Mouse (Mus musculus) midbrain, embryonic 13.5 days (tissue): Measurements from ENCODE around the gene F2rl1. TPM values are rescaled to one million over a fixed set of nuclear protein-coding genes. Genes with fewer than 3 reads are reported as not detected.
"Not testable (repeated sequence)": the region's sequence is repeated elsewhere in the genome, so short reads cannot be mapped to it uniquely, and the experiment has no call there.

Experiments used
- ATAC-seq: fragments of 200-750 bp; cut with Nextera tagmentation; 2 replicates; pipeline ENCODE4 v1.8.0; 2017; ENCODE audit warnings: mild to moderate bottlenecking, moderate TSS enrichment, moderate library complexity
- H3K27ac ChIP-seq: fragments of 300-500 bp; sonication (generic); 2 replicates; pipeline ENCODE4 v1.5.1; 2015; ENCODE audit warnings: inconsistent platforms, mild to moderate bottlenecking, moderate library complexity
- H3K27me3 ChIP-seq: fragments of 300-500 bp; sonication (generic); 2 replicates; pipeline ENCODE4 v1.6.1; 2015; ENCODE audit warnings: mild to moderate bottlenecking, inconsistent platforms
- H3K36me3 ChIP-seq: fragments of 300-500 bp; sonication (generic); 2 replicates; pipeline ENCODE4 v1.6.1; 2015; ENCODE audit warnings: mild to moderate bottlenecking, inconsistent platforms
- H3K4me1 ChIP-seq: fragments of 300-500 bp; sonication (generic); replicated peaks from 2 replicates; pipeline ENCODE4 v1.6.1; 2015; ENCODE audit warnings: inconsistent platforms
- H3K4me2 ChIP-seq: fragments of 300-500 bp; sonication (generic); replicated peaks from 2 replicates; pipeline ENCODE4 v1.6.1; 2015; ENCODE audit warnings: moderate library complexity, mild to moderate bottlenecking, inconsistent platforms
- H3K4me3 ChIP-seq: fragments of 300-500 bp; sonication (generic); replicated peaks from 2 replicates; pipeline ENCODE4 v1.5.1; 2015; ENCODE audit warnings: mild to moderate bottlenecking, inconsistent platforms
- H3K9ac ChIP-seq: fragments of 300-500 bp; sonication (generic); replicated peaks from 2 replicates; pipeline ENCODE4 v1.6.1; 2015; ENCODE audit warnings: mild to moderate bottlenecking, inconsistent platforms
- H3K9me3 ChIP-seq: fragments of 300-500 bp; sonication (generic); 2 replicates; pipeline ENCODE4 v1.6.1; 2016; ENCODE audit warnings: mild to moderate bottlenecking, inconsistent platforms
- WGBS: fragments of 180-500 bp; shearing (Covaris S2); methylation state at CpG from one replicate; pipeline ENCODE4 v1.1.7; 2015; 5-methylcytosine and 5-hydroxymethylcytosine counted together
- polyA plus RNA-seq: library from polyadenylated mRNA; unstranded; fragments of >200 nt; fragmentation: Nextera tagmentation; extraction: Ambion mirVana; gene quantifications from 2 replicates; pipeline ENCODE4 v1.2.1, GENCODE M21; 2015

Gene F2rl1
- polyA plus RNA-seq, 1 experiment from 2014 or later = 0.20 TPM

- WGBS = 5% methylated on average over 6 of the region's 6 CpGs
- ATAC-seq = 0 out of 2 replicates have a peak, but pooled peaks have one; percentile 35
- H3K9ac ChIP-seq = no peak overlapping the region
- H3K36me3 ChIP-seq = no peaks in the 10 kb centered on the region
- H3K4me3 ChIP-seq = no peak overlapping the region; the same call in 1 of the 2 replicates
- H3K27ac ChIP-seq = no peak overlapping the region
- H3K4me1 ChIP-seq = peaks cover 38% of the 10 kb centered on the region
- no peaks in the 10 kb centered on the region for H3K27me3 ChIP-seq
- peak overlapping the region; percentile 42 for H3K4me2 ChIP-seq
- no peaks in the 10 kb centered on the region for H3K9me3 ChIP-seq
Observed at GRCm38 (mm10) chr13:95548856-95549255, 23.8 kb upstream of the F2rl1 start.

- H3K4me3 ChIP-seq = no peak overlapping the region; the same call in 1 of the 2 replicates
- H3K27ac ChIP-seq = peak overlapping the region; percentile 47
- ATAC-seq = peak; percentile 13; the same call in 1 of the 2 replicates
- no peaks in the 10 kb centered on the region for H3K36me3 ChIP-seq
- peaks cover 38% of the 10 kb centered on the region for H3K4me1 ChIP-seq
- no peak overlapping the region for H3K9ac ChIP-seq
- H3K27me3 ChIP-seq = no peaks in the 10 kb centered on the region
- H3K9me3 ChIP-seq = no peaks in the 10 kb centered on the region
- H3K4me2 ChIP-seq = peak overlapping the region; percentile 42
- WGBS = 23% methylated on average over 20 of the region's 20 CpGs
Observed at GRCm38 (mm10) chr13:95548291-95548789, 23.3 kb upstream of the F2rl1 start.

- H3K36me3 ChIP-seq = no peaks in the 10 kb centered on the region
- peak overlapping the region; percentile 26 for H3K4me2 ChIP-seq
- WGBS = 14% methylated on average over 12 of the region's 12 CpGs
- no peak overlapping the region for H3K4me3 ChIP-seq
- H3K27me3 ChIP-seq = no peaks in the 10 kb centered on the region
- H3K9ac ChIP-seq = no peak overlapping the region
- H3K4me1 ChIP-seq = peaks cover 38% of the 10 kb centered on the region
- no peaks in the 10 kb centered on the region for H3K9me3 ChIP-seq
- no peak overlapping the region; the same call in 1 of the 2 replicates for H3K27ac ChIP-seq
- peak; percentile 81 for ATAC-seq
Observed at GRCm38 (mm10) chr13:95547090-95547611, 22.1 kb upstream of the F2rl1 start.

GRCm38 (mm10) chr13:95546251-95546650 lies 21.2 kb upstream of the F2rl1 start:
- H3K4me1 ChIP-seq = peaks cover 38% of the 10 kb centered on the region
- 68% methylated on average over 6 of the region's 6 CpGs for WGBS
- H3K27me3 ChIP-seq = no peaks in the 10 kb centered on the region
- no peak overlapping the region for H3K4me3 ChIP-seq
- no peaks in the 10 kb centered on the region for H3K9me3 ChIP-seq
- H3K4me2 ChIP-seq = no peak overlapping the region
- ATAC-seq = no peak
- H3K27ac ChIP-seq = no peak overlapping the region
- H3K36me3 ChIP-seq = no peaks in the 10 kb centered on the region
- H3K9ac ChIP-seq = no peak overlapping the region

- no peak overlapping the region for H3K27ac ChIP-seq
- H3K4me3 ChIP-seq = no peak overlapping the region
- WGBS = 80% methylated on average over 7 of the region's 7 CpGs
Observed at GRCm38 (mm10) chr13:95545729-95546186, 20.7 kb upstream of the F2rl1 start.

GRCm38 (mm10) chr13:95538021-95538420 lies 13.0 kb upstream of the F2rl1 start:
- Histone ChIP-seq H3K9me3 (no peaks in the 10 kb centered on the region), H3K4me2 (no peak overlapping the region), H3K36me3 (no peaks in the 10 kb centered on the region), H3K4me3 (no peak overlapping the region), H3K27ac (no peak overlapping the region), H3K27me3 (no peaks in the 10 kb centered on the region; the same call in 1 of the 2 replicates), H3K4me1 (peaks cover 32% of the 10 kb centered on the region), H3K9ac (no peak overlapping the region)
- ATAC-seq = no peak
- 79% methylated on average over 5 of the region's 5 CpGs for WGBS

More at GRCm38 (mm10) chr13:95545729-95546186, 20.7 kb upstream of the F2rl1 start:
- H3K36me3 ChIP-seq = no peaks in the 10 kb centered on the region
- no peak for ATAC-seq
- H3K4me1 ChIP-seq = peaks cover 38% of the 10 kb centered on the region
- no peaks in the 10 kb centered on the region for H3K9me3 ChIP-seq
- H3K4me2 ChIP-seq = no peak overlapping the region
- H3K27me3 ChIP-seq = no peaks in the 10 kb centered on the region
- no peak overlapping the region for H3K9ac ChIP-seq

- H3K9ac ChIP-seq = no peak overlapping the region
- WGBS = 18% methylated on average over 5 of the region's 5 CpGs
Observed at GRCm38 (mm10) chr13:95536117-95536493, 11.1 kb upstream of the F2rl1 start.

GRCm38 (mm10) chr13:95535461-95536116 lies 10.6 kb upstream of the F2rl1 start:
- Histone ChIP-seq H3K27ac (no peak overlapping the region), H3K4me1 (peaks cover 32% of the 10 kb centered on the region), H3K9ac (no peak overlapping the region), H3K36me3 (no peaks in the 10 kb centered on the region), H3K4me3 (no peak overlapping the region), H3K27me3 (no peaks in the 10 kb centered on the region; the same call in 1 of the 2 replicates), H3K9me3 (no peaks in the 10 kb centered on the region), H3K4me2 (peak overlapping the region; percentile 15; the same call in 1 of the 2 replicates)
- peak; percentile 52 for ATAC-seq
- WGBS = 4% methylated on average over 11 of the region's 11 CpGs

More at GRCm38 (mm10) chr13:95536117-95536493, 11.1 kb upstream of the F2rl1 start:
- Histone ChIP-seq H3K27ac (no peak overlapping the region), H3K4me2 (no peak overlapping the region), H3K36me3 (no peaks in the 10 kb centered on the region), H3K4me1 (peaks cover 32% of the 10 kb centered on the region), H3K9me3 (no peaks in the 10 kb centered on the region), H3K4me3 (no peak overlapping the region), H3K27me3 (no peaks in the 10 kb centered on the region; the same call in 1 of the 2 replicates)
- ATAC-seq = no peak

- no peak overlapping the region for H3K27ac ChIP-seq
- H3K27me3 ChIP-seq = no peaks in the 10 kb centered on the region; the same call in 1 of the 2 replicates
- 4% methylated on average over 6 of the region's 6 CpGs for WGBS
- H3K9me3 ChIP-seq = no peaks in the 10 kb centered on the region
- H3K4me2 ChIP-seq = peak overlapping the region; percentile 15; the same call in 1 of the 2 replicates
- H3K4me3 ChIP-seq = no peak overlapping the region
- no peak overlapping the region for H3K9ac ChIP-seq
- peaks cover 32% of the 10 kb centered on the region for H3K4me1 ChIP-seq
- no peak; the same call in 1 of the 2 replicates for ATAC-seq
- H3K36me3 ChIP-seq = no peaks in the 10 kb centered on the region
Observed at GRCm38 (mm10) chr13:95535026-95535425, 10.0 kb upstream of the F2rl1 start.

- H3K4me1 ChIP-seq = peaks cover 32% of the 10 kb centered on the region
- no peak overlapping the region for H3K4me3 ChIP-seq
- peak; percentile 35 for ATAC-seq
- H3K27ac ChIP-seq = peak overlapping the region; percentile 56; the same call in 1 of the 2 replicates
- H3K27me3 ChIP-seq = no peaks in the 10 kb centered on the region
- WGBS = under 1% methylated on average over 5 of the region's 5 CpGs
- no peaks in the 10 kb centered on the region for H3K9me3 ChIP-seq
- H3K4me2 ChIP-seq = peak overlapping the region; percentile 41
- H3K36me3 ChIP-seq = no peaks in the 10 kb centered on the region
- no peak overlapping the region for H3K9ac ChIP-seq
Observed at GRCm38 (mm10) chr13:95534131-95534561, 9.1 kb upstream of the F2rl1 start.

- Histone ChIP-seq H3K27ac (no peak overlapping the region), H3K4me1 (peaks cover 32% of the 10 kb centered on the region), H3K36me3 (no peaks in the 10 kb centered on the region), H3K9me3 (no peaks in the 10 kb centered on the region), H3K4me2 (peak overlapping the region; percentile 41; the same call in 1 of the 2 replicates), H3K4me3 (no peak overlapping the region), H3K9ac (no peak overlapping the region), H3K27me3 (no peaks in the 10 kb centered on the region)
- peak; percentile 34; the same call in 1 of the 2 replicates for ATAC-seq
- 11% methylated on average over 8 of the region's 8 CpGs for WGBS
Observed at GRCm38 (mm10) chr13:95533640-95534039, 8.6 kb upstream of the F2rl1 start.

GRCm38 (mm10) chr13:95533121-95533520 lies 8.1 kb upstream of the F2rl1 start:
- peaks cover 32% of the 10 kb centered on the region for H3K4me1 ChIP-seq
- H3K36me3 ChIP-seq, H3K4me2 ChIP-seq, H3K4me3 ChIP-seq, H3K27ac ChIP-seq, H3K9me3 ChIP-seq, H3K27me3 ChIP-seq, H3K9ac ChIP-seq, ATAC-seq: not testable (repeated sequence)
- 68% methylated on average over 4 of the region's 5 CpGs for WGBS
